Mouse (Mus musculus): ENCODE data around the gene Suclg1. TPM values are rescaled to one million over a fixed set of nuclear protein-coding genes. Genes with fewer than 3 reads are reported as not detected.

Gene Suclg1
- total RNA-seq, 2 experiments from 2014 or later, result 106 to 124 TPM

GRCm38 (mm10) chr6:73235650-73236049, 12.5 kb upstream of the Suclg1 start:
- DNase-seq (ENCODE audit: low spot score in 2 of 2), result no peak
- intact Hi-C loops (cut with DNase I), result no loop called here

- intact Hi-C loops (cut with DNase I), result no loop called here
- DNase-seq (ENCODE audit: low spot score in 2 of 2), result no peak
Measured at GRCm38 (mm10) chr6:73246821-73247220, 1.4 kb upstream of the Suclg1 start.

GRCm38 (mm10) chr6:73247452-73247851, 730 bp upstream of the Suclg1 start:
- intact Hi-C loops (cut with DNase I), result no loop called here
- peak in 1 of 2 experiments; percentile 45 for DNase-seq (ENCODE audit: low spot score in 2 of 2)

GRCm38 (mm10) chr6:73249049-73249422, 854 bp downstream of the Suclg1 start:
- DNase-seq (ENCODE audit: low spot score in 2 of 2), result peak in 1 of 2 experiments; percentile 43
- intact Hi-C loops (cut with DNase I), result no loop called here

- no peak for DNase-seq (ENCODE audit: low spot score in 2 of 2)
- intact Hi-C loops (cut with DNase I), result no loop called here
Measured at GRCm38 (mm10) chr6:73249851-73250250, 1.7 kb downstream of the Suclg1 start.

- intact Hi-C loops (cut with DNase I), result no loop called here
- DNase-seq (ENCODE audit: low spot score in 2 of 2), result no peak
Measured at GRCm38 (mm10) chr6:73251336-73251735, 3.2 kb downstream of the Suclg1 start.

- DNase-seq (ENCODE audit: low spot score in 2 of 2), result no peak
- intact Hi-C loops (cut with DNase I), result no loop called here
Measured at GRCm38 (mm10) chr6:73252396-73252795, 4.2 kb downstream of the Suclg1 start.

- intact Hi-C loops (cut with DNase I), result no loop called here
- no peak for DNase-seq (ENCODE audit: low spot score in 2 of 2)
Measured at GRCm38 (mm10) chr6:73253006-73253405, 4.8 kb downstream of the Suclg1 start.

- intact Hi-C loops (cut with DNase I), result no loop called here
Measured at GRCm38 (mm10) chr6:73253584-73253983, 5.4 kb downstream of the Suclg1 start.

GRCm38 (mm10) chr6:73254307-73255228, 6.4 kb downstream of the Suclg1 start:
- no peak for DNase-seq (ENCODE audit: low spot score in 2 of 2)
- intact Hi-C loops (cut with DNase I), result no loop called here

More at GRCm38 (mm10) chr6:73253584-73253983, 5.4 kb downstream of the Suclg1 start:
- DNase-seq (ENCODE audit: low spot score in 2 of 2), result no peak

- intact Hi-C loops (cut with DNase I), result no loop called here
- DNase-seq (ENCODE audit: low spot score in 2 of 2), result no peak
Measured at GRCm38 (mm10) chr6:73257068-73257467, 8.9 kb downstream of the Suclg1 start.

- intact Hi-C loops (cut with DNase I), result no loop called here
- DNase-seq (ENCODE audit: low spot score in 2 of 2), result peak in 1 of 2 experiments; percentile 32
Measured at GRCm38 (mm10) chr6:73260110-73260509, 11.9 kb downstream of the Suclg1 start.

- no peak for DNase-seq (ENCODE audit: low spot score in 2 of 2)
- intact Hi-C loops (cut with DNase I), result no loop called here
Measured at GRCm38 (mm10) chr6:73264801-73265200, 16.6 kb downstream of the Suclg1 start.

- intact Hi-C loops (cut with DNase I), result no loop called here
- no peak for DNase-seq (ENCODE audit: low spot score in 2 of 2)
Measured at GRCm38 (mm10) chr6:73267738-73268311, 19.6 kb downstream of the Suclg1 start.

GRCm38 (mm10) chr6:73269374-73269773, 21.2 kb downstream of the Suclg1 start:
- intact Hi-C loops (cut with DNase I), result no loop called here
- no peak for DNase-seq (ENCODE audit: low spot score in 2 of 2)

GRCm38 (mm10) chr6:73271546-73272091, 23.4 kb downstream of the Suclg1 start:
- no peak for DNase-seq (ENCODE audit: low spot score in 2 of 2)
- intact Hi-C loops (cut with DNase I), result no loop called here

GRCm38 (mm10) chr6:73275002-73275401, 26.8 kb downstream of the Suclg1 start:
- DNase-seq (ENCODE audit: low spot score in 2 of 2), result no peak
- intact Hi-C loops (cut with DNase I), result no loop called here

GRCm38 (mm10) chr6:73279681-73280080, 31.5 kb downstream of the Suclg1 start:
- intact Hi-C loops (cut with DNase I), result no loop called here
- no peak for DNase-seq (ENCODE audit: low spot score in 2 of 2)

- no peak for DNase-seq (ENCODE audit: low spot score in 2 of 2)
- intact Hi-C loops (cut with DNase I), result no loop called here
Measured at GRCm38 (mm10) chr6:73280546-73281115, 32.4 kb downstream of the Suclg1 start.

GRCm38 (mm10) chr6:73286326-73286725, 38.1 kb downstream of the Suclg1 start:
- intact Hi-C loops (cut with DNase I), result no loop called here

More at GRCm38 (mm10) chr6:73286326-73286725, 38.1 kb downstream of the Suclg1 start:
- no peak for DNase-seq (ENCODE audit: low spot score in 2 of 2)

All from left cerebral cortex, postnatal 14 days (tissue).